Mouse (Mus musculus) mesoderm, embryonic 11.5 days (tissue): Measurements from ENCODE around the gene Hsp90ab1.

Source experiments
- DNase-seq: peaks from one replicate; pipeline ENCODE4 v3.0.0-alpha.2; 2012; ENCODE audit warnings: low read depth, low spot score

Gene Hsp90ab1

DNA sequence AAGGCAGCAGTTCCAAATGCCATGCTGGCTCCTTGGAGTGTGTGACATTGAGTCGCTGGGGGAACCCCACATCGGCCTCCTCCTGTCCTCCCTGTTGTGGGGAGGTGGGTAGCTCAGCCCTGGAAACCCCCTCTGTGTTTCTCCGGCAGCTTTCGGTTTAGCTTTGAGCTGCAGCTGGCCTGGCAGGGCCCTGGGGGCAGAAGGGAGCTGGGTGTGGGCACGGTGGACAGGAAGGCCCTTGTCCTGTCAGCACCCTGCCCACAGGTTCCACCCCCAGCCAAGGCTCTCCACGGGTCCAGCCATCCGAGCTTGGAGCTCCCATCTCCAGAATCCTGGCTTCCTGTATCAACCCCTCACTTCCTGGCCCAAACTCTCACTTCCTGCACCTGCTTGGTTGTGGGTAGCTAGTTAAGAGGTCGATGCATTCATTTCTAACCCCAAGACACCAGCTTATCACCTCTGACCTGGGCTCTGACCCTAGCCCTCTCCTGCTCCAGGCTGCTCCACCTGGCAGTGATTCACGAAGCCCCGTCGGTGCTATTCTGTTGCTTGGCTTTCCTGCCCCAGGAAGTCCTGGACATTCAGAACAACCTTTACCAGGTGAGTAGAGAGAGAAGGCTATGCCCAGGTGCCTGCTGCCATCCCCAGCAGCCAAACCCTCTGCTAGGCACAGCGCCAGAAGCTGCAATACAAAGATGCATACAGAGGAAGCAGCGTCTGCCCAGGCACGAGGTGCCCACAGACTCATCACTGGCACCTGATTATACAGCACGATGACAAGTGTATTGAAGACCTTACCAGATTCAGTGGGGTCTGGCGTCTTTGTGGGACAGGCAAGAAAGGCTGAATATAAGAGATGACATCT, 14.8 kb downstream of the Hsp90ab1 start:
- no peak for DNase-seq

DNA sequence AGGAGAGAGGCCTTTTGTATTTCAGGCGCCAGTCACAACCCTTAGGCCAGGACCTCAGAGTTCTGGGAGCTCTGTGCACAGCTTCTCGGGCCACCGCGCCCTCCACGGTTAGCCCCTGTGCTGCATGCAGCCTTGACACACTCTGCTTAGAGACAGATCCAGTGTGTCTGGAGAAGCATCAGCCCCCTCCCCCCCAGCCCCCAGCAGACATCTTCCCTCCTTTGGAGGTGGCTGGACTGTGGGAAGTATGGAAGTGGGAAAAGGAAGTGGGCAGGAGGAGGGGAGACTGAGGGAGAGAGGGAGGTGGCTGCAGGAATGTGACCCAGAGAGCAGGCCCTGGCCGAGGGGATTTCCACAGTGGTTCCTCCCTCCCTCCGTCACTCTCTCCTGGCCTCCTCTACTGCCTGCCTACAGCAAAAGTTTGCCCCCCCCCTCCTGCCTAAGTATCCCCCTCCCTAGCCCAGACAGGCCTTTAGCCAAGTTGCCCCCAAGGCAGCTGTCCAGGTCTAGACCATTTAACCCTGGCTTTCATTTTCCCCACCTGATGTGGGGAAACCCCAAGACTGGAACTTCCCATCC, 15.7 kb downstream of the Hsp90ab1 start:
- no peak for DNase-seq

DNA sequence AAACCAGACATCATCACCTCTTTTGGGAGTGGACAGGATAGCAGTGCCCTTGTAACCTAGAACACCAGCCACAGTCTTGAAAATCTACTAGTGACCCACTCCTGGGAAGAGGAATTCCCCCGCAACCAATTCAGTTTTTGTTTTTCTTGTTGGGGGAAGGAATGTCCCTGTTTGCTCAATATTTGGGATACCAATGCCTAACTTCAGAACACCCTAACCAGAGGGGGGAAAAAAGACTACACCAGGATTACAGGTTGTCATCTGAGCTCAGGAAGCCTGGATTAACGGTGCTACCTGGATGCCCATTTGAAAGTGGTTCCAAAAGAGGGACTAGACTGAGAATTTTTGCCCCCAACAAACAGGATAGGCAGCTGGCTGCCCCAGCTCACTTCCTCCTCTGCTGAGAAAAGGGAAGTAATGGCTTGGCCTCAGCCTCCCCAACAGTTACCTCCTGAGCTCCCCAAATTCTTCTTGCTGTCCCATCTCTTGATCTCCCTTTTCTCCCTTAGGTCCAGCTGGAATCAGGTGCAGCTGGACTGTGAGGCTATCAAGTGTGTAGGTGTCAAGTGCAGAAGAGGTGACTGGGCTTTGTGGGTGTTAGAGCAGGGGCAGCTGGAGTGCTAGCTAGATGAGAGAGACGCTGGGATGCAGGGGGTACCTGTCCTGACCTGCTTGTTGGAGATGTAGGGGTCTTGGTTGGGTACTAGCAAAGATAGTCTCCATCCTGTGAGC, 16.4 kb downstream of the Hsp90ab1 start:
- no peak for DNase-seq

DNA sequence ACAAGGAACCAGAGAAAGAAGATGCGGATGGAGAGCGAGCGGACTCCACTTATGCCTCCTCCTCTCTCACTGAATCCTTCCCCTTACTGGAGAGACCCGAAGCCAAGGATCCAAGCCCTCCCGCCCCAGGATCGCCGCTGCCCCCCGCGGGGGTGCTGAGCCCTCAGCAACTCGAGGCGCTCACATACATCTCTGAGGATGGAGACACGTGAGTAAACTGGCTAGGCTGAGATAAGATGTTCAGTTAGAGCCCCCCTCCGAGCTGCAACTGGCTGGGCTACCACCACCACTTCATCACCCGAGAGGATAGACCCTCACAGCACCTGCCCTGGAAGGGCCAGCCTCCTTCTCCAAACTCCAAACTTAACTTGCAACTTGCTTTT, 17.0 kb downstream of the Hsp90ab1 start:
- no peak for DNase-seq

DNA sequence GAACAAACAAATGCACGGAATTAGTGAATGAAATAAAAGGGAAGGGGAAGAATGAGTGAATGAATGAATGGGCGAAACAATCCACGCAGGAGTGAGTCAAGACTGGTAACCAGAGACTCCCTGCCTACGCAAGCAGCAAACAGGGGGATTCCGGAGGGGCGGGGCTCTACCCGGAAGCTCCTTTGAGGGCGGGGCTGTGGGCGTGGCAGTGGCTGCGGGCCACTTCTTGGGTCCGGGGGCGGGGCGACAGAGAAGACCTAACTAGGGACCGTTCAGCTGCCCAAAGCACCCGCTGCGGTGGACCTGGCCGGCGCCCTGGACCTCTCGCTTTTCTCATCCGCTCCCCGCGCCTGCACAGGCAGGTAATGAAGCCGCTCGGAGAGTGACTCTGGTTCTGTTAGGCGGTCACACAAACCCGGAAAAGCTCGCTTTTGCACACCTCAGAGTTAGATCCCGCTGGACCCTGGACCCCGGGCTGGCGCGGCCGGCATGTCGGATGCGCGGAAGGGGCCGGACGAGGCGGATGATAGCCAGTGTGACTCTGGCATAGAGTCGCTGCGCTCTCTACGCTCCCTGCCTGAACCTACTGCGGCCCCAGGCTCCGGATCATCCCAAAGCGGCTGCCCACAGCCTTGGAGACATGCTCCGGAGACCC, 17.5 kb downstream of the Hsp90ab1 start, which contains the start of gene Nfkbie:
Gene Nfkbie, plus strand, starts transcription at position 252 of the 655 bp plus-strand sequence.
- DNase-seq, result peak; percentile 91

DNA sequence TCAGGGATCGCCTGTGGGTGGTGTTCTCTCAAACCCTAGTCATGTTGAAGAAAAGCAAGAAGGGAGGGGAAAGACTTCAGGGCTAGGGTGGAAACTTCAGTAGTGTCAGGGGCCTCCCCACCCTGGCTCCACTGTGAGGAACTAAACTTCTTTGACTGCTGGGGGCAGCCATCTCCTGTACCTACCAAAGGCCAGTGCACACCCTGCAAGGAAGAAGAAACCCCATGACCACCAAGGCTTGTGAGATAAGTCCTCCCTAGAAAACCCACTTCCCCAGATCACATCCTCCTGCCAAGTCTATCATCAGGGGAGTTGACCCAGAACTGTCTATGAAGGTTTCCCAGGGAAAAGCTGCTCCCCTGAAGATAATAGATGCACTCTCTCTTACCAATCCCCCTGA, 18.7 kb downstream of the Hsp90ab1 start:
- no peak for DNase-seq

DNA sequence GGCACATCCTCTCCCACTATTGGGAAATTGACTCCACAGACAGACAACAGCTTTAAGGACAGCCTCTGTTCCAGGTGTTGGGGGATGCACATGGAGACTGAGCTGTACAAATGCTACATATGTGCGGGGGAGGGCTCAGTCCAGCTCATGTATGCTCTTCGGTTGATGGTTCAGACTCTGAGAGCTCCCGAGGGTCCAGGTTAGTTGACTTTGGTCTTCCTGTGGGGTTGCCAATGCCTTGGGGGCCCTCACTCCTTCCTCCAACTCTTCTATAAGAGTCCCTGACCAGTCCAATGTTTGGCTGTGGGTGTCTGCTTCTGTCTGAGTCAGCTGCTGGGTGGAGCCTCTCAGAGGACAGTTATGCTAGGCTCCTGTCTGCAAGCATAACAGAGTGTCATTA, 20.0 kb downstream of the Hsp90ab1 start:
- DNase-seq, result no peak

DNA sequence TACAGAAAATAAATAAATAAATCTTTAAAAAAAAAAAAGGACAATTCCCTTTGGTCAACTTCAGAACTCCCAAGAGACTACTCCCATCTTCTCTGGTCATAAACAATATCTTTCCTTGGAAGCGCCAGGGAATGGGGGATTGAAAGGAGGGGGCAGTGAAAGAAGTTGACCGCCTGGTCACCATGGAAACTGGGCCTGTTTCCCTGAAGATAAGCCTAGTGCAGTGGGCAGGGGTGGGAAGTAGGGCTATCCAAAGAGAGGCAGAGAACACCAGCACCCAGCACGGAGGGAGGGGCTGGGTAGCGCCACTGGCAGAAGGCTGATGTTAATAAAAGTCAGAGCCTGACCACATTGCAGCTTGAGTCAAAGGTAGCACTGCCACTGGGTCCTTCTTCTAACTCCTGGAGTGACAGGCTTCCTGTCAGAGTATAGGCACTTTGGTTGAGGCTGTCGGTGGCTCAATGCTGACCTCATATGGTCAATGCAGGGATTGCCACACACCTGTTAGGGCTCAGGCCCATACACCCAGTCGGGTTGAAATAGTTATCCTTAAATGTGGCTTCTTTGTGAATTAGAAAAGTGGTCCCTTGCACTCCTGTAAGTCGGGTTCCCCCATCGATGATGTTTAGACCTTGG, 21.1 kb downstream of the Hsp90ab1 start:
- peak; percentile 77 for DNase-seq

DNA sequence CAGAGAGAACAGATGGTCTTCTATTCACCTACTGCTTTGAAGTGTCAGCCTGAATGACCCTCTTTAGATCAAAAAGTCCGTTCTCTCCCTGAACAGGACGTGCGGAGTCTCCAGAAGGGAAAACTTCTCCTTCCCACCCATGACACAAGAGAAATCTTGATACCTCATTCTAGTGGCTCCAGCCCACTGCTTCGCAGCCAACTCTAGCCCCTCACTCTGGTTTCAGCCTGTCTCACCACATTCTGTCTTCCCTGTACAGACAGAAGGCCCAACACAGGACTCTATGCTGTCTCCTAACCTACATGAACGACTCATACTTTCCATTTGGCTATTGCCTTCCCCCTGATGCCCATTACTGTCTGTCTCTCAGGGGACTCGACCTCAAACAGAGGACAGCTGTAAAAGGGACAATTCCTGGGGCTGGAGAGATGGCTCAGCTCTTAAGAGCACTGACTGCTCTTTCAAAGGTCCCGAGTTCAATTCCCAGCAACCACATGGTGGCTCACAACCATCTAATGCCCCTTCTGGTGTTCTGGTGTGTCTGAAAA, 21.7 kb downstream of the Hsp90ab1 start:
- DNase-seq, result no peak

DNA sequence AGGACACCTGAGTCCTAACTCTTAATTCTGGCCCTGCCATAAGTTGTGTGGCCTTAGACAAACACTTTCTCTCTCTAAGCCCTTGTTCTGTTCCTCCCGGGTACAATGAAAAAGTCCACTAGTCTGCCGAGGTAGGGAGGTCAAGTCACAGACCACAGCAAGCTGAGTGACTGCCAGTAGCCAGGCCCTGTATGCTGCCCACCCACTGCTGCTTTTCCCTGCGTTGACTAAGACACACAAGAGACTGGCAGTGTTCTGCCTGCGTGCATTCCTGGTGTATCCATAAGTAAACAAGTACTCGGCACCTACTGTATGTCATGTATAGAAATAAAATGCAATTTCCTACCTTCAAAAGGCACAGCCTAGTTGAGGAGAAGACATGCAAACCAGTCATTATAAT, 22.8 kb downstream of the Hsp90ab1 start:
- no peak for DNase-seq

DNA sequence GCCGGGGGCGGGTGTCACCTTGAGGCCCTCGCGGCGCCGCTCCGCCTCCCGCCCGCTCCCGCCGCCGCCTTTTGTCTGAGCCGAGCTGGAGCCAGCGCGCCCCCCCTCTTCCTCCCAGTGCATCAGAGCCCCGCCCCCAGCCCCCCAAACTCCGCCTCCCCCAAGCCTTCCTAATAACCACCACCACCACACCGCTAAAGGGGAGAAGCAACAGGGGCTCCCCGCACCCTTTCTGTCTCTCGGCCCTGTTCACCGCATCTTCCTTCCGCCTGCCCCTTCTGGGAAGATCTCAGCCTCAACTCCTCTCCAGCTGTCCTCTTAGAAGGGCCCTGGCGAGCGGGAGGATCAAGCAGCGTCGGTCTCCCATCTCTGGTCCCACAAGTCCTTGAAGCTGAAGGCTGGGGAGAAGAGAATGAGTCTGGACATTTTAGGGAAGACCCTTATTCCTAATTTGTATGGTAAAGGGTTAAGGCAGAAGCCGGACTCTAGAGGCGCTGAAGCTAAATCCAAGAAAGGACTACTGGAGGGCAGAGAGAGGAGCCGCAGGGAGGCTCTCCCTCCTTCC, 23.4 kb downstream of the Hsp90ab1 start, which contains the start of gene Tmem151b:
Gene Tmem151b, minus strand, starts transcription at position 61 of the 565 bp plus-strand sequence.
- no peak for DNase-seq

DNA sequence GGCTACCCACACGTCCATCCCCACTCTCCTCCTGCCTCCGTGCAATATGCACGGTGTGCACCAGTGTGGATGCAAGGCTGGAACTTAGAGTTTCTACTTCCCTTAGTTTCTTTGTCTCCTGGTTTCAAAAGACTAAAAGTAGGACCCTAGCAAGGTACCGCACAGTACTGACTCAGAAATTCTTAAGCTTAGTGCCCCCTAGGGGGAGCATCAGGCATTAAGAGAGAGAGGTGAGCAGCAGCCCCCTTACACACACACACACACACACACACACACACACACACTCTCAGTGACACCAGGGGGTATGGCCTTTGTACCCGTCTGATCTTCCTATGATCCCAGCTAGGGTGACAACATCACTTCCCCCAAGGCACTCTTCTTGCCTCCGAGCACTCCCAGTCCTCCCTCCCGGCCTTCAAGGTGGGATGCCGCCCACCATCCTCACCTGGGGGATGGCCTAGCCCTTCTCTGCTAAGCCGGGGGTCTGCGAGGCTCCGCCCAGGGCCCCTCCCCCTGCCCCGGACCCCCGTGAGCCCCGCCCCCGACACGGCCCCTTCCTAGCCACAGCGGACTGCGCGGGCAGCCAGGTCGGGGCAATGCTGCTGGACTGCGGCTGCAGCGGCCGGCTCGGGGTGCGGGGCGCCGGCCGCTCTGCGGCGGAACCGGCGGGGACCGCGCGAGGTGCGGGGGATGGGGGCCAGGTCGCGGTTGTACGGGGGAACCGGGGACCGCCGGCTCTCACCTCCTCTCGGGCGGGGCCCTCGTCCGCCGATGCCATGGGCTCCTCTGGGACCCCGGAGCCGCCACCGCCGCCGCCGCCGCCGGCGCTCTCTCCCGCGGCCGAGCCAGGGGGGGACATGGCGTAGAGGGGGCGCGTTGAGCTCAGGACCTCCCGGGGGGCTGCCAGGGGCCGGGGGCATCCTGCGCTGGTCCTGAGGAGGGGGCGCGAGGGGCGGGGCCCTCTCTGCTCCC, 24.2 kb downstream of the Hsp90ab1 start:
- peak; percentile 68 for DNase-seq

DNA sequence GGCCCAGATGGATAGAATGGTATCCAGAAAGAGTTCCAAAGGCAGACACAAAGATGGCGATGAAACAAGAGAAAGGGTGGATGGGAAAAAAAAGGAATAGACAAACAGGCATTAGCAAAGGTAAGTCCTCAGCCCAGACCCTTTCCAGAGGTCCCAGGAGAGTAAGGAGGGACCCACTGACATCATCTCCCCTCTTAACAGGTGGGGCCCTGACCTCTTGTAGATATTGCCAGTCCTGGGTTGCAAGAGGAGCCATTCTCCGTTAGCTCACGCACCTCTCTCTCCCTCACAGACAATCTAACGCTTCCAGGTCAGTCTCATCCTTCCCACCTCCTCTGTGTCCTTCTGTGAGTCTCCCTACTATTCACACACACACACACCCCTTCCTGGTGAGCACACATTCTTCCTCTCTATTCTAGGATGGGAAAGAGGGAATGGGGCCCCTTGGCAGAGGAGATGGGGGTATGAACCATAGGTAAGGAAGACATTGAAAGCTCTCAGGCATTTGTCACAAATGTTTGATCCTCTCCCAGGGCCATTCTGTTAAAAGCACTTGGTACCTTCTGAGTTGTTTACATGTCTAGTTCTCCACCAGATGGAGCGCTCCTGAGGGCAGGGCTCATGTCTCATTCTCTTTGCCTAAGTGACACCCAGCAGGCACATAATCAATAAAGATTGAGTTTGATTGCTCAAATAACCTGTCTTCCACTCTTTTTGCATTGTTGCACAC, 25.4 kb downstream of the Hsp90ab1 start:
- no peak for DNase-seq

DNA sequence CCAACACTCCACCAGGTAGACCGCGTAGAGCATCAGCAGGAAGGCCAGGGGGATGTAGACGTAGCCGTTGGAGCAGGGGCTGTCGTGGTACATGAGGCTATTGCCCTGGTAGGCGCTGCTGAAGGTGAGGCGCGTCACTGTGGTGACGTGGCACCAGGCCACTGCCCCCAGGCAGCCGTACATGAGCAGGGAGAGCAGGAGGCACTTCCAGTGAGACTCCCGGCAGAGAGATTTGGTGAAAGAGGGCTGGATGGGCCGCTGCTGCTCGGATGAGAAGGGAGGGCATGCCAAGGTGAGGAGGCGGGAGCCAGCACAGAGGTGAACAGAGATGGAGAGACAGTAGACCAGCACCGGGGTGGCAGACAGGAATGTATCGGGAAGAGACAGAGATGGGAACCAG, 26.1 kb downstream of the Hsp90ab1 start:
- DNase-seq, result no peak

DNA sequence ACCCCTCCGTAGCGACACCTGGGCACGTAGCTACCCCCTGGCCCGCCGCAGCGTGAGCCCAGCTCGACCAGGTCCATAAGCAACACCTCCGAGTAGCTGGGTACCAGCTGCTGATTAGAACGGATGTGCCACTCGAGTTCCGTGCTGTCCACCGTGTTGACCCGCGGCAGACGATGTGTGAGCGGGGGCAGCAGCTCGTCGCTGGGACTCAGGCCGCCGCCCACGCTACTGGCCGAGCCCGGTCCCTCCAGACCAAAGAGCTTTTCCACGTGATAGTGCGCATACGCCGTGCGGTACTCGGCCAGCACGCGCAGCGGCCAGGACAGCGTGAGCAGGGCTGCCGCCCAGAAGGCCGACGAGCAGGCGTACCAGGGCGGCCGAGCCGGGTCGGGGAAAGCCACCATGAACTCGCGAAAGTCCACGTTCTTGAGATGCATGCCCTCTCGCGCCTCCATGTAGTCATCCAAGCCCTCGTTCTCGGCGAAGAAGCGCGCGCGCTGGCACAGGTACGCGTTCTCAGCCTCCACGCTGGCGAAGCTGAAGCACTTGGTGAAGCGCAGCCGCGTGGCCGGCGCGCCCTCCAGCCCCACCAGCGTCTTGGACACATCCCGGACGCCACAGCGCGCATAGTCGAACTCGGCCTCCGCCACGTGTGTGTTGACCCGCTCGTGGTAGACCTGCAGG, 27.7 kb downstream of the Hsp90ab1 start:
- DNase-seq, result no peak

DNA sequence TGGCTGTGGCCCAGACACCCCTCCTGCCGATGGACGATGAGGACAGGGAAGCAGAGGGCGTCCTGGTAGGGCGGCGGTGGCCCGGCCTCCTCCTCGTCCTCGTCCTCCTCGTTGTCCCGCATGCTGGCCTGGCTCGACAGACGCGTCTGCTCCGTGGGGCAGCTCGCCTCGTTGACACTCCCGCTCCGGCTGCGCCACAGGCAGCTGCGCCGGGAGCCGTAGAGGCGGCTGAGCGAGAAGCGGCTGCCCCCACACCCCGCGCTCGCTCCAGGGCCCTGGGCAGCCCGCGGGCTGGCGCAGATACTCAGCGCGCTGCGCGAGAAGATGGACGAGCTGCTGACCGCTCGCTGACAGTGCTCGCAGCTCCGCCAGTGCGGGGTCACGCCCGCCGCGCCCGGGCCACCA, 28.2 kb downstream of the Hsp90ab1 start:
- no peak for DNase-seq

DNA sequence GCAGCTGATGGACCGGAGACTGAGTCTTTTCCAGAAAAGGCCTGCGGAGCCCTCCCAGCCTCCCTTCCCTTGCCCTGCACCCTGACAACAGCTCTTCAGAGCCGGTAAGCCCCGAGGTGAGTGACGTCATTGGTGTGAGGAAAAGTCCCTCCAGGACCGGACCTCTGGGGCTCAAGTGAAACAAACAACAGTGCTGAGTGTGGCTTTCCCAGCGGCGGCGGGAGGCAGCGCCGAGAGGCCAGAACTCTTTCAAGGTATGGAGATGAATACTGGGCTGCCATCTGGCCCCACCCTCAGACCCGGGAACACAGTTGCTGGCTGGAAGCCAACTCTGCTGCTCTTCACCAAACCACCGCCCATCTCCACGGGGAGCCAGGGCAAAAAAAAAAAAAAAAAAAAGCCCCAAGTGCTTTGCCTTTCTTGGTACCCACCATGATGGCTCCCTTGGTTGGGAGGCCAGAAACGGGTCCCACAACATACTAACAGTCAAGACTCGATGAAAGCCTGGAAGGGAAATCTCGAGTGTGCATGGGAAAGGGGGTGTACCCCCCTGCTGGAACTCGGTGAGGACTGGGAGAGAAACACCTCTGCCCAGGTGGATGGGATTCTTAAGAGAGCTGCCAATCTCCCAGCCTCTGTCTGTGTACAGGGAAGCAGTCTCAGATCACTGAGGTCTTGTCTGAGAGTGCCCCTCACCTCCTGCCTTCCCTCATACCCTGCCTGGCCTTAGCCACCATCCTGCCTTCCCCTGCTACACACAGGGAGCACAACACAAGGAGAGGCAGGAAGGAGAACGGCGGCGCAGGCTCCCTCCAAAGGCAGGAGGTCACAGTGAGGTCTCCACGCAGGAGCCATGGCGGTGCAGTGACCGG, 28.8 kb downstream of the Hsp90ab1 start:
- DNase-seq, result no peak
